Mouse (Mus musculus) hindbrain, embryonic 15.5 days (tissue): Measurements from ENCODE around the gene Plvap. TPM values are rescaled to one million over a fixed set of nuclear protein-coding genes. Genes with fewer than 3 reads are reported as not detected.
A peak's percentile ranks its signal among the peaks of the same experiment; 100 is the strongest.
"Not testable (repeated sequence)": the region's sequence is repeated elsewhere in the genome, so short reads cannot be mapped to it uniquely, and the experiment has no call there.

Experiments used
- ATAC-seq: fragments of 200-750 bp; cut with Nextera tagmentation; 2 replicates; pipeline ENCODE4 v1.8.0; 2017; ENCODE audit warnings: low read depth, moderate number of reproducible peaks, moderate TSS enrichment; ENCODE audit not compliant: low FRiP score
- H3K27ac ChIP-seq: fragments of 300-500 bp; sonication (generic); replicated peaks from 2 replicates; pipeline ENCODE4 v1.5.1; 2015; ENCODE audit warnings: mild to moderate bottlenecking, inconsistent platforms
- H3K27me3 ChIP-seq: fragments of 300-500 bp; sonication (generic); 2 replicates; pipeline ENCODE4 v1.6.1; 2015; ENCODE audit warnings: control low read depth, inconsistent platforms
- H3K36me3 ChIP-seq: fragments of 300-500 bp; sonication (generic); 2 replicates; pipeline ENCODE4 v1.6.1; 2015; ENCODE audit warnings: control low read depth, inconsistent platforms
- H3K4me1 ChIP-seq: fragments of 300-500 bp; sonication (generic); replicated peaks from 2 replicates; pipeline ENCODE4 v1.6.1; 2015; ENCODE audit warnings: control low read depth, inconsistent platforms
- H3K4me2 ChIP-seq: fragments of 300-500 bp; sonication (generic); 2 replicates; pipeline ENCODE4 v1.6.1; 2015; ENCODE audit warnings: moderate library complexity, mild to moderate bottlenecking, inconsistent platforms
- H3K4me3 ChIP-seq: fragments of 300-500 bp; sonication (generic); 2 replicates; pipeline ENCODE4 v1.5.1; 2015; ENCODE audit warnings: mild to moderate bottlenecking, inconsistent platforms
- H3K9ac ChIP-seq: fragments of 300-500 bp; sonication (generic); 2 replicates; pipeline ENCODE4 v1.6.1; 2015; ENCODE audit warnings: inconsistent platforms
- H3K9me3 ChIP-seq: fragments of 300-500 bp; sonication (generic); 2 replicates; pipeline ENCODE4 v1.6.1; 2016; ENCODE audit warnings: control low read depth, inconsistent platforms
- WGBS: fragments of 180-500 bp; shearing (Covaris S2); methylation state at CpG from one replicate; pipeline ENCODE4 v1.1.7; 2015; 5-methylcytosine and 5-hydroxymethylcytosine counted together
- polyA plus RNA-seq: library from polyadenylated mRNA; unstranded; fragments of >200 nt; fragmentation: Nextera tagmentation; extraction: Ambion mirVana; gene quantifications from 2 replicates; pipeline ENCODE4 v1.2.1, GENCODE M21; 2015

The Plvap gene
- polyA plus RNA-seq, 1 experiment from 2014 or later: 10.9 TPM

- under 1% methylated on average over 55 of the region's 55 CpGs for WGBS
- peak; percentile 97 for ATAC-seq
- H3K27ac ChIP-seq: peak within 1 kb of the TSS; percentile 69
Observed at GRCm38 (mm10) chr8:71542632-71543343, 31.2 kb upstream of the Plvap start, which contains the start of gene Mvb12a. Gene Mvb12a, plus strand, starts transcription at chr8:71542922.

GRCm38 (mm10) chr8:71537028-71537867 is 25.7 kb upstream of the Plvap start, which contains the start of gene Bst2:
Gene Bst2, minus strand, starts transcription at chr8:71537456.
- H3K9me3 ChIP-seq: no peaks in the 10 kb centered on the region
- H3K4me3 ChIP-seq: peak within 1 kb of the TSS; percentile 29
- H3K9ac ChIP-seq: no peak within 1 kb of the TSS
- H3K27me3 ChIP-seq: peaks cover 18% of the 10 kb centered on the region
- ATAC-seq: no peak
- H3K36me3 ChIP-seq: no peaks in the 10 kb centered on the region
- no peak within 1 kb of the TSS for H3K27ac ChIP-seq
- H3K4me2 ChIP-seq: peak within 1 kb of the TSS; percentile 53
- 4% methylated on average over 37 of the region's 37 CpGs for WGBS
- H3K4me1 ChIP-seq: peaks cover 8% of the 10 kb centered on the region

More at GRCm38 (mm10) chr8:71542632-71543343, 31.2 kb upstream of the Plvap start, which contains the start of gene Mvb12a:
- H3K4me2 ChIP-seq: peak within 1 kb of the TSS; percentile 55
- H3K9me3 ChIP-seq: no peaks in the 10 kb centered on the region
- H3K4me1 ChIP-seq: peaks cover 10% of the 10 kb centered on the region
- peaks cover 3% of the 10 kb centered on the region; the same call in 1 of the 2 replicates for H3K27me3 ChIP-seq
- H3K36me3 ChIP-seq: peaks cover 14% of the 10 kb centered on the region
- H3K9ac ChIP-seq: peak within 1 kb of the TSS; percentile 70
- peak within 1 kb of the TSS; percentile 75 for H3K4me3 ChIP-seq

GRCm38 (mm10) chr8:71535663-71536062 is 24.1 kb upstream of the Plvap start:
- peaks cover 18% of the 10 kb centered on the region for H3K27me3 ChIP-seq
- no peaks in the 10 kb centered on the region for H3K36me3 ChIP-seq
- H3K9ac ChIP-seq: no peak overlapping the region
- H3K4me1 ChIP-seq: peaks cover 8% of the 10 kb centered on the region
- no peak; the same call in 1 of the 2 replicates for ATAC-seq
- H3K4me2 ChIP-seq: no peak overlapping the region
- no peaks in the 10 kb centered on the region for H3K9me3 ChIP-seq
- 62% methylated on average over 5 of the region's 5 CpGs for WGBS
- H3K4me3 ChIP-seq: no peak overlapping the region
- H3K27ac ChIP-seq: no peak overlapping the region

- peaks cover 8% of the 10 kb centered on the region for H3K4me1 ChIP-seq
- H3K9me3 ChIP-seq: no peaks in the 10 kb centered on the region
- no peak overlapping the region for H3K9ac ChIP-seq
- H3K4me3 ChIP-seq: no peak overlapping the region
- WGBS: 41% methylated on average over 3 of the region's 3 CpGs
- H3K27ac ChIP-seq: no peak overlapping the region
- H3K36me3 ChIP-seq: no peaks in the 10 kb centered on the region
- peaks cover 18% of the 10 kb centered on the region for H3K27me3 ChIP-seq
- no peak overlapping the region for H3K4me2 ChIP-seq
- ATAC-seq: 0 out of 2 replicates have a peak, but pooled peaks have one; percentile 20
Observed at GRCm38 (mm10) chr8:71534263-71534810, 22.8 kb upstream of the Plvap start.

- H3K27me3 ChIP-seq: peaks cover 17% of the 10 kb centered on the region
- H3K4me1 ChIP-seq, H3K9ac ChIP-seq, H3K36me3 ChIP-seq, H3K4me2 ChIP-seq, H3K27ac ChIP-seq, ATAC-seq, H3K4me3 ChIP-seq, H3K9me3 ChIP-seq: not testable (repeated sequence)
- 72% methylated on average over 7 of the region's 12 CpGs for WGBS
Observed at GRCm38 (mm10) chr8:71530735-71531467, 19.3 kb upstream of the Plvap start.

- Histone ChIP-seq H3K27me3 (peaks cover 32% of the 10 kb centered on the region), H3K4me3 (no peak overlapping the region), H3K4me1 (peaks cover 6% of the 10 kb centered on the region), H3K4me2 (no peak overlapping the region), H3K9me3 (no peaks in the 10 kb centered on the region), H3K36me3 (no peaks in the 10 kb centered on the region), H3K9ac (no peak overlapping the region), H3K27ac (peak overlapping the region; percentile 45; the same call in 1 of the 2 replicates)
- ATAC-seq: no peak
- WGBS: 88% methylated on average over 11 of the region's 11 CpGs
Observed at GRCm38 (mm10) chr8:71528362-71529073, 17.0 kb upstream of the Plvap start.

GRCm38 (mm10) chr8:71527162-71527870 is 15.8 kb upstream of the Plvap start:
- no peak overlapping the region for H3K4me3 ChIP-seq
- no peak overlapping the region for H3K9ac ChIP-seq
- H3K27me3 ChIP-seq: peaks cover 37% of the 10 kb centered on the region
- no peaks in the 10 kb centered on the region for H3K9me3 ChIP-seq
- 43% methylated on average over 3 of the region's 3 CpGs for WGBS
- ATAC-seq: no peak
- H3K36me3 ChIP-seq: no peaks in the 10 kb centered on the region
- no peak overlapping the region for H3K27ac ChIP-seq
- peaks cover 6% of the 10 kb centered on the region for H3K4me1 ChIP-seq
- H3K4me2 ChIP-seq: no peak overlapping the region

- no peak for ATAC-seq
- Histone ChIP-seq H3K4me2 (no peak overlapping the region), H3K4me3 (no peak overlapping the region), H3K27ac (no peak overlapping the region), H3K27me3 (peaks cover 37% of the 10 kb centered on the region), H3K4me1 (peaks cover 6% of the 10 kb centered on the region), H3K9ac (no peak overlapping the region), H3K9me3 (no peaks in the 10 kb centered on the region), H3K36me3 (no peaks in the 10 kb centered on the region)
- 7% methylated on average over 6 of the region's 6 CpGs for WGBS
Observed at GRCm38 (mm10) chr8:71526272-71526671, 14.7 kb upstream of the Plvap start.

- H3K4me2 ChIP-seq: peak within 1 kb of the TSS; percentile 15; the same call in 1 of the 2 replicates
- H3K27me3 ChIP-seq: peaks cover 37% of the 10 kb centered on the region
- 0 out of 2 replicates have a peak within 1 kb of the TSS, but pooled peaks have one; percentile 10 for H3K9ac ChIP-seq
- H3K4me3 ChIP-seq: no peak within 1 kb of the TSS
- no peaks in the 10 kb centered on the region for H3K36me3 ChIP-seq
- no peaks in the 10 kb centered on the region for H3K9me3 ChIP-seq
- no peak within 1 kb of the TSS for H3K27ac ChIP-seq
- H3K4me1 ChIP-seq: peaks cover 6% of the 10 kb centered on the region
- WGBS: 8% methylated on average over 45 of the region's 46 CpGs
- ATAC-seq: no peak
Observed at GRCm38 (mm10) chr8:71525226-71526050, 13.9 kb upstream of the Plvap start, which contains the start of gene Ccdc194. Gene Ccdc194, minus strand, starts transcription at chr8:71525711.

- Histone ChIP-seq H3K4me2 (no peak overlapping the region; the same call in 1 of the 2 replicates), H3K4me3 (no peak overlapping the region), H3K27me3 (peaks cover 31% of the 10 kb centered on the region), H3K36me3 (no peaks in the 10 kb centered on the region), H3K4me1 (peaks cover 8% of the 10 kb centered on the region), H3K27ac (no peak overlapping the region), H3K9ac (no peak overlapping the region), H3K9me3 (no peaks in the 10 kb centered on the region)
- ATAC-seq: peak; percentile 90
- WGBS: 5% methylated on average over 17 of the region's 17 CpGs
Observed at GRCm38 (mm10) chr8:71521634-71522033, 10.1 kb upstream of the Plvap start.
